Mouse (Mus musculus) neural tube, embryonic 14.5 days (tissue): ENCODE data around the gene Slc29a1. TPM values are rescaled to one million over a fixed set of nuclear protein-coding genes. Genes with fewer than 3 reads are reported as not detected.

Experiments
- ATAC-seq: fragments of 200-750 bp; cut with Nextera tagmentation; 2 replicates; pipeline ENCODE4 v1.8.0; 2017; ENCODE audit warnings: low read depth, mild to moderate bottlenecking, moderate TSS enrichment, moderate library complexity
- H3K27ac ChIP-seq: fragments of 300-500 bp; sonication (generic); 2 replicates; pipeline ENCODE4 v1.5.1; 2014; ENCODE audit warnings: low read depth, mild to moderate bottlenecking, control low read depth, low read length, moderate library complexity, mixed read lengths
- H3K27me3 ChIP-seq: fragments of 300-500 bp; sonication (generic); 2 replicates; pipeline ENCODE4 v1.6.1; 2014; ENCODE audit warnings: low read length; ENCODE audit not compliant: control insufficient read depth, insufficient read depth
- H3K36me3 ChIP-seq: fragments of 300-500 bp; sonication (generic); 2 replicates; pipeline ENCODE4 v1.6.1; 2014; ENCODE audit warnings: low read length, mixed read lengths; ENCODE audit not compliant: control insufficient read depth, insufficient read depth
- H3K4me1 ChIP-seq: fragments of 300-500 bp; sonication (generic); 2 replicates; pipeline ENCODE4 v1.6.1; 2014; ENCODE audit warnings: low read length; ENCODE audit not compliant: control insufficient read depth, insufficient read depth
- H3K4me2 ChIP-seq: fragments of 300-500 bp; sonication (generic); 2 replicates; pipeline ENCODE4 v1.6.1; 2014; ENCODE audit warnings: mild to moderate bottlenecking, low read depth, low read length, control low read depth
- H3K4me3 ChIP-seq: fragments of 300-500 bp; sonication (generic); 2 replicates; pipeline ENCODE4 v1.5.1; 2014; ENCODE audit warnings: low read depth, low read length, control low read depth, mixed read lengths
- H3K9ac ChIP-seq: fragments of 300-500 bp; sonication (generic); replicated peaks from 2 replicates; pipeline ENCODE4 v1.6.1; 2014; ENCODE audit warnings: low read depth, mild to moderate bottlenecking, control low read depth, low read length, mixed read lengths
- H3K9me3 ChIP-seq: fragments of 300-500 bp; sonication (generic); 2 replicates; pipeline ENCODE4 v1.6.1; 2016; ENCODE audit warnings: low read length; ENCODE audit not compliant: control insufficient read depth
- WGBS: fragments of 180-500 bp; shearing (Covaris S2); extraction: QIAGEN DNeasy Blood & Tissue Kit; methylation state at CpG from one replicate; pipeline ENCODE4 v1.1.7; 2014; 5-methylcytosine and 5-hydroxymethylcytosine counted together
- polyA plus RNA-seq: library from polyadenylated mRNA; unstranded; fragments of >200 nt; fragmentation: Nextera tagmentation; extraction: Ambion mirVana; gene quantifications from 2 replicates; pipeline ENCODE4 v1.2.1, GENCODE M21; 2014

The Slc29a1 gene
- polyA plus RNA-seq, 1 experiment from 2014 or later: 29.1 TPM

GRCm38 (mm10) chr17:45568990-45569389 is 30.4 kb downstream of the Slc29a1 start:
- no peak overlapping the region for H3K9ac ChIP-seq
- peaks cover 57% of the 10 kb centered on the region for H3K36me3 ChIP-seq
- peaks cover 17% of the 10 kb centered on the region for H3K4me1 ChIP-seq
- no peaks in the 10 kb centered on the region for H3K9me3 ChIP-seq
- ATAC-seq: no peak
- no peak overlapping the region for H3K27ac ChIP-seq
- H3K4me2 ChIP-seq: no peak overlapping the region
- WGBS: 87% methylated on average over 12 of the region's 12 CpGs
- H3K27me3 ChIP-seq: no peaks in the 10 kb centered on the region
- H3K4me3 ChIP-seq: no peak overlapping the region

DNA sequence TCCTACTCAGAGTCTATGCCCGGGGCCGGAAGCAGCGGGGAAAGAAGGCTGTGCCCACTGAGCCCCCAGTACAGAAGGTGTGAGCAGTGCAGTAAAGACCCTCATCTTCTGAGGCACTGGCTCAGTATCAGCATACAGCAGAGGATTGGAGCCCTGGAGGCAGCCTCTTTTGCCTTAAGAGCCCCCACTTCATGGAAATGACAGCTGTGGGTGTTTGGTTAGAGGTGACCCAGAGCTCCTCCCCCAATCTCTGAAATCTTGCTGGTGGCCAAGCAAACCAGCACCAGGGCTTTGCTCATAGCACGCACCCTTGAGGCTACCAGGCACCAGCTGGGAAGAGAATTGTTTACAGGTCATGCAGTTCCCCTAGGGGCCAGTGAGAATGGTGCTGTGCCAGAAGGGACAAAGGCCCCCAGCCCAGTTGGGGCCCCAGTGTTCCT is 32.2 kb downstream of the Slc29a1 start:
- no peak overlapping the region for H3K4me2 ChIP-seq
- ATAC-seq: no peak
- WGBS: 21% methylated on average over 4 of the region's 4 CpGs
- H3K36me3 ChIP-seq: peaks cover 57% of the 10 kb centered on the region
- H3K27me3 ChIP-seq: no peaks in the 10 kb centered on the region
- no peak overlapping the region for H3K4me3 ChIP-seq
- no peak overlapping the region; the same call in 1 of the 2 replicates for H3K9ac ChIP-seq
- H3K9me3 ChIP-seq: no peaks in the 10 kb centered on the region
- peaks cover 17% of the 10 kb centered on the region for H3K4me1 ChIP-seq
- no peak overlapping the region for H3K27ac ChIP-seq

- Histone ChIP-seq H3K27me3 (no peaks in the 10 kb centered on the region), H3K4me1 (peaks cover 12% of the 10 kb centered on the region), H3K27ac (no peak overlapping the region), H3K36me3 (peaks cover 55% of the 10 kb centered on the region), H3K9me3 (no peaks in the 10 kb centered on the region), H3K4me3 (no peak overlapping the region), H3K9ac (no peak overlapping the region; the same call in 1 of the 2 replicates), H3K4me2 (no peak overlapping the region)
- WGBS: 66% methylated on average over 18 of the region's 18 CpGs
- ATAC-seq: no peak
Measured at GRCm38 (mm10) chr17:45566360-45567161, 32.8 kb downstream of the Slc29a1 start.

GRCm38 (mm10) chr17:45566031-45566359 is 33.4 kb downstream of the Slc29a1 start:
- WGBS: 92% methylated on average over 1 of the region's 1 CpGs
- H3K4me1 ChIP-seq: peaks cover 8% of the 10 kb centered on the region
- H3K27me3 ChIP-seq: no peaks in the 10 kb centered on the region
- no peaks in the 10 kb centered on the region for H3K9me3 ChIP-seq
- peaks cover 49% of the 10 kb centered on the region for H3K36me3 ChIP-seq
- no peak for ATAC-seq
- H3K27ac ChIP-seq: no peak overlapping the region
- no peak overlapping the region for H3K4me2 ChIP-seq
- H3K4me3 ChIP-seq: no peak overlapping the region
- no peak overlapping the region for H3K9ac ChIP-seq

GRCm38 (mm10) chr17:45565103-45565502 is 34.3 kb downstream of the Slc29a1 start:
- ATAC-seq: no peak
- no peaks in the 10 kb centered on the region for H3K9me3 ChIP-seq
- H3K4me3 ChIP-seq: peak overlapping the region; percentile 69; the same call in 1 of the 2 replicates
- 95% methylated on average over 11 of the region's 11 CpGs for WGBS
- peaks cover 40% of the 10 kb centered on the region for H3K36me3 ChIP-seq
- H3K27ac ChIP-seq: no peak overlapping the region
- H3K27me3 ChIP-seq: no peaks in the 10 kb centered on the region
- H3K9ac ChIP-seq: peak overlapping the region; percentile 71
- peak overlapping the region; percentile 93 for H3K4me2 ChIP-seq
- H3K4me1 ChIP-seq: peaks cover 8% of the 10 kb centered on the region

GRCm38 (mm10) chr17:45564531-45565084 is 34.8 kb downstream of the Slc29a1 start:
- Histone ChIP-seq H3K36me3 (peaks cover 35% of the 10 kb centered on the region), H3K9me3 (no peaks in the 10 kb centered on the region), H3K27me3 (no peaks in the 10 kb centered on the region), H3K9ac (peak overlapping the region; percentile 71), H3K4me1 (peaks cover 8% of the 10 kb centered on the region), H3K4me2 (peak overlapping the region; percentile 93), H3K4me3 (peak overlapping the region; percentile 69), H3K27ac (peak overlapping the region; percentile 80)
- ATAC-seq: peak; percentile 4; the same call in 1 of the 2 replicates
- 9% methylated on average over 18 of the region's 18 CpGs for WGBS

DNA sequence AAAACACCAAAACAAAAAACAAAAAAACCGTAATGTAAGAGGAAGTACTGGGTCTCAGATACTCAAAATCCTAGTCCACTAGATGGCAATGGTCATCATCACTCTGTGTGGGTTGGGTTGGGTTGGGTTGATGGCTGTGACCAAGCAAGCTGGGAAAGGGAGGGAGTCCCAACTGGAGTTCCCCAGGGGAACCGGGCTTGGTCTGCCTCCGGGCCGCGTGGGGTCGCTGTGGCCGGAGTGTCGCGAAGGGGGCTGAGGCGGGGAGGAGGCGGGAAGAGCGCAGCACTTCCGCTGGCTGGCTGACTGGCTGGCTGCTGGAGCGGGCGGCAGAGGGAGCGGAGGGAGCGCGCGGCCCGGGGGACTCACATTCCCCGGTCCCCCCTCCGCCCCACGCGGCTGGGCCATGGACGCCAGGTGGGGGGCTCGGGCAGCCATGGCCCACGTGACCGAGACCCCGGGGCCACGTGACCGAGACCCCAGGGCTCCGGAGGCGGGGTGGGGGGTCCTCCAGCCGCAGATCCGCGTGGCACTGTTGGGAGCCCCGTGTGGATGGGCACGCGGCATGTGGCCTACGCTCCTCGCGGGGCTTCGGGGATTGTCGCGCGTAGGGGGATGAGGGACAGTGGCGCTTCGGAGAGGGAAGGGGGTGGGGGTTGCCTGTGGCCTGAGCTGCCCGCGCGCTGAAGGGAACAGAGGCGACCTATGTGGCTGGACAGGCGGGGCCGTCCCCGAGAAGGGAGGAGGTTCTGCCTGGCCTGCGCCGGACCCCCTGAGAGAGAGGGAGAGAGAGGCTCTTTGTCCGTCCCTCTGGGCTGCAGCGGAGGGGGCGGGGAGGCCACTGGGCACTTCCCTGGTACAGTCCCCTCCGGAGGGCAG is 35.5 kb downstream of the Slc29a1 start, which contains the start of gene Slc35b2:
Slc35b2 (plus strand) TSS at position 220 of the 876 bp plus-strand sequence.
- H3K9ac ChIP-seq: peak within 1 kb of the TSS; percentile 71
- peak within 1 kb of the TSS; percentile 69 for H3K4me3 ChIP-seq
- no peaks in the 10 kb centered on the region for H3K9me3 ChIP-seq
- peaks cover 8% of the 10 kb centered on the region for H3K4me1 ChIP-seq
- ATAC-seq: peak; percentile 88
- peak within 1 kb of the TSS; percentile 93 for H3K4me2 ChIP-seq
- WGBS: under 1% methylated on average over 61 of the region's 61 CpGs
- H3K27ac ChIP-seq: peak within 1 kb of the TSS; percentile 80
- no peaks in the 10 kb centered on the region for H3K27me3 ChIP-seq
- peaks cover 28% of the 10 kb centered on the region for H3K36me3 ChIP-seq

- Histone ChIP-seq H3K27me3 (no peaks in the 10 kb centered on the region), H3K4me1 (peaks cover 8% of the 10 kb centered on the region), H3K4me2 (no peak overlapping the region), H3K36me3 (peaks cover 22% of the 10 kb centered on the region), H3K27ac (no peak overlapping the region), H3K9me3 (no peaks in the 10 kb centered on the region), H3K9ac (no peak overlapping the region), H3K4me3 (no peak overlapping the region)
- 78% methylated on average over 12 of the region's 12 CpGs for WGBS
- ATAC-seq: no peak
Measured at GRCm38 (mm10) chr17:45563216-45563615, 36.2 kb downstream of the Slc29a1 start.
